Mouse (Mus musculus): ENCODE results near the gene Slc38a10. TPM values are rescaled to one million over a fixed set of nuclear protein-coding genes. Genes with fewer than 3 reads are reported as not detected.

The Slc38a10 gene
- total RNA-seq, 2 experiments from 2014 or later = 89.2 to 93.9 TPM

DNA sequence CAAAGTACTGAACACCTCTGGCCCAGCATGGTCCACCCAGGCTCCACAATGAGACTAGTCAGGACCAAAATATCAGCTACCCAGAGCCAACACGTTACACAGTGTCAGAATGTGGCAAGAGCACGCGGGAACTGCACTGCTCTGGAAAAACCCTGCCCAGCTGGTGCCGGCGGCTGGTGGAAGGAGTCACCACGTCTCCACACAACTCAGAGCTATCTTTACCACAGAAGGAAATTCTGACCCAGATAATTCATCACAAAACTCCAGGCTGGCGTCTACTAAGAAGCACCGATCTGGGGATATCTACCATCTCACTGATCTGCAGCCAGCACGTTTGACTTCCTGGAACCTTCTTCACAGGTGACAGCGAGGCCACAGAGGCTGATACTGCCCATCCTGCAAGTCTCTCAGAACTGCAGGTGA lies 11.8 kb downstream of the Slc38a10 start:
- DNase-seq = no peak

GRCm38 (mm10) chr11:120137625-120138004 lies 13.5 kb downstream of the Slc38a10 start:
- peak in 1 of 2 experiments; percentile 48 for DNase-seq

- no peak for DNase-seq
These were observed 14.1 kb downstream of the Slc38a10 start for GRCm38 (mm10) chr11:120136796-120137624.

GRCm38 (mm10) chr11:120136195-120136594 lies 15.0 kb downstream of the Slc38a10 start:
- no peak for DNase-seq

GRCm38 (mm10) chr11:120134847-120135530 lies 16.2 kb downstream of the Slc38a10 start:
- DNase-seq = peak; percentile 55 to 58

- DNase-seq = no peak
These were observed 17.0 kb downstream of the Slc38a10 start for GRCm38 (mm10) chr11:120134148-120134547.

DNA sequence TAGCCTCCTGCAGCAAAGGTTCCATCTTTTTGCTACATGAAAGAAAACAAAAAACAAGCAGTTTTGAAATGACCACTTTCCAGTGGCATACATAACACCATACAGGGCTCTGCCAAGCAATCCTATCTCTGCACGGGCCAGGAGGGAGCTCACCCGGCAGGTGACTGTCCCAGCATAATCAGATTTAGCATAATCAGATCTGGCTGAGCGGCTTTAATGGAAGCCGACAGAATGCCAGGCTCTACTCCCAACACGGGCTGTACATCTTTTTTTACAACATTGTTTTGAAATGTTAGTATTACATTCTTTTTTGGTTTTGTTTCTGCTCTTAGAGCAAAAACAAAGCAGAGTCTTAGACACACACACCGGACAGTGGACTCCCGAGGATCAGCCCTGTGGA lies 21.9 kb downstream of the Slc38a10 start:
- DNase-seq = no peak

- no peak for DNase-seq
These were observed 24.3 kb downstream of the Slc38a10 start for GRCm38 (mm10) chr11:120126845-120127244.

DNA sequence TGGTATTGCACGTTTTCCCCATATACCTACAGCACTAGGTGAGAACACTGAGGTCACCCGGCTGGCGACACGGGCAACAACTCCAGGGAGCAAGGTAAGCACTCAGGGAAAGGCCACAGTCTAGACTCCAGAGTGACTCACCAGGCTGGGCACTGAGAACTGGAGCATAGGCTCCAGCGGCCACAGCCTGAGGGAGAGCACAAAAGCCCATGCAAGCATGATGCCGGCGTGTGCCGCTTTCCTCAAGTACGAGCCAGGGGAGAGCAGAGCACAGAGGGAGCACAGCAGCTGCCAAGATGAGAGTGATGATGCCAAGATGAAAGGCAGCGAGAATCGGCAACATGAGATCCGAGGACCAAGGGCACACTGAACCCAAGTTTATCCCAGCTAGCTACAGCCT lies 29.0 kb downstream of the Slc38a10 start:
- DNase-seq = no peak

GRCm38 (mm10) chr11:120120642-120121420 lies 30.3 kb downstream of the Slc38a10 start:
- peak; percentile 40 to 82 for DNase-seq

GRCm38 (mm10) chr11:120119936-120120541 lies 31.1 kb downstream of the Slc38a10 start:
- DNase-seq = no peak

DNA sequence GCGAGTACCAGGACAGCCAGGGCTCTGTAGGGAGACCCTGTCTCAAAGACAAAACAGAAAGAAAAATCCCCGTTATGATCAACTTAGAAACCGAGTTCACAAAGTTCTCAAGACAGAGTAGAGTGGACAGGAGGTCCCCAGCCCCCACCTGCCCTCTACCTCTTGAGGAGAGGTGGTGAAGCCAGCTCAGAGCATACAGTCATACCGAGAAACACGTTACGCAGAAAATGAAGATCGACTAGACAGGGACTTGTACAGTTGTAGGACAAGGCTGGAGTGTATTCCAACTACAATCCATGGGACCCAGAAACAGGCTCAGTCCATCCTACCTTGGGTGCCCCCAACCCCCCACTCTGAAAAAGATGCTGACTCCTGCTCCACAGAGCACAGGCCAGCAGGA lies 32.0 kb downstream of the Slc38a10 start:
- no peak for DNase-seq

DNA sequence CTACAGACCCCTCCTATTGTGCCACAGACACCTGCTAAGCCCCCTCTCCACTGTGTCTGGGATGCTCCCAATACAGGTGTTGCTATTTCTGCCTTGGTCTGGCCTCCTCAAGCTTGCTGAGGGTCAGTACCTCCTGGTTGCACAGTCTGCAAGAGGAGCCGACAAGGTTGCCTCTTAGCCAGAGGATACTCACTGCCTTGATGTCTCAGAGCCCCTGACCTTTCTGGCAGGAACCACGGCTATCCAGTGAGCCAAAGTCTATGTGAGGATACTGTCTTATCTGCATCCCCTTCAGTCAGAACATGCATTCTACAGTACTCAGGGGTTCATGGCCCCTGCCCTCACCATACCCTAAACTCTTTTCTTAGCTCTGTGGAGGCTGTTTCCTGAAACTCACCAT lies 33.5 kb downstream of the Slc38a10 start:
- DNase-seq = no peak

GRCm38 (mm10) chr11:120114488-120115215 lies 36.5 kb downstream of the Slc38a10 start:
- no peak for DNase-seq

DNA sequence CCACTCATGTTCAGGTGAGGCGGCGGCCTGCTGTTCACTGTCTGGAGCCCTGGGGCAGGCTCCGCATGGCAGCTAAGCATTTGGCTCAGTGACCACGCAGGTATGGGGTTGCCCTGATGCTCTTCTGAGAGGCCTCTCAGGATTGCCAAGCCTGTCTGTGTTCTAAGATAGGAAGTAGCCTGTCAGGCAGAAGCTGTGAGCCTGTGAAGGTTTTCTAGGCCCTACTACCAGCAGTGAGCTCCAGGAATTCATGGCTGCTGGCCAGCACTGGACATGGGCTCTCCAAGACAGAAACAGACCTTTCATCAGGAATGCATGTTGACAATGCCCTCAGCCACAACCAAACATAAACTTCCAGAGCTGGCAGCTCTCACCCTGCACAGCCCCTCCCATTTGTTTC lies 39.0 kb downstream of the Slc38a10 start:
- peak; percentile 58 to 61 for DNase-seq

- peak; percentile 50 to 84 for DNase-seq
These were observed 40.1 kb downstream of the Slc38a10 start for GRCm38 (mm10) chr11:120111033-120111432.

GRCm38 (mm10) chr11:120110554-120110953 lies 40.6 kb downstream of the Slc38a10 start:
- DNase-seq = no peak

GRCm38 (mm10) chr11:120109558-120110210 lies 41.5 kb downstream of the Slc38a10 start:
- DNase-seq = no peak

DNA sequence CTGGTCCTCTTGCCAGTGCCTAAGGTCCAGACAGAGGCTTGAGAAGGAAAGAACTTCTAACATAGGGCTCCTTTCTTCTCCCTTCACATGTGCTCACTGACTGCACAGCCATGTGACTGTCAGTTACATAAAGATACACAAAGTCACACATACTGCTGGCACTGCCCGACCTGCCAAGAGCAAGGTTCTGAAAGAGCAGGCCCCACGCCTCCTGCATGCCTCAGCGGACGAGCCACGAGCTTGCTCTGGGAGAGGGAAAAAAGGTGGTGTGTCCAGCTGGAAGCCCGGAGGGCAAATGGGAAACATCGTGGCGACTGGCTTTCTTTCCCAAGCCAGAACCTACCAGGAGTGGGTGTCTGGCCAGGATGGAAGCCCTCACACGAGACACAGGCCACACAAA lies 43.4 kb downstream of the Slc38a10 start:
- peak; percentile 17 to 49 for DNase-seq

- DNase-seq = no peak
These were observed 44.1 kb downstream of the Slc38a10 start for GRCm38 (mm10) chr11:120107026-120107425.

DNA sequence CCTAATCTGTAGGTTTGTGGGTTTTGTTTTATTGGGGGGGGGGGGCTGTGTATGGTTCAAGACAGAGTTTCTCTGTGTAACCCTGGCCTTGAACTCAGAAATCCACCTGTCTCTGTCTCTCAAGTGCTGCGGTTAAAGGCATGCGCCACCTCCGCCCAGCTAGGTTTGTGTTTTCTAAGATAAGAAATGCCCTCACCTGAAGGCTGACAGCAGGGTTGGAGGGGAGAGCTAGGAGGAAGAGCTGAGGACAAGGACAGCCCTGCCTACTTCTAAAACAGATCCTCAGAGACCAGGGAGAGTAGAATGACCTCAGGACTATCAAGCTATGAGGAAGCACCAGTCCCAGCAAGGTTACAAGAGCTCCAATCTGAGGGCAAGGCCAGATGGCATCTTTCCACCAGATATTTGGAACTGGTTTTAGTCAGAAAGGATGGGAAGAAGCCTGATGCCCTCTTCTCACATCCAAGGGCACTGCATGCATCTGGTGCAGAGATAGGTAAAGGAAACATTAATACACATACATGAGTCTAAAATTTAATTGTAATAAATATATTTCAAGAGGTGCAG lies 47.6 kb downstream of the Slc38a10 start:
- peak in 1 of 2 experiments; percentile 22 for DNase-seq
